Mouse (Mus musculus) 416B (cell line): ENCODE results near the gene Gm4922.

Source experiments
- DNase-seq: peaks from one replicate; pipeline ENCODE4 v3.0.0; 2011; ENCODE audit warnings: low read depth

Gm4922 gene

GRCm38 (mm10) chr10:18786693-18787092, at the start of gene Gm4922:
Gene Gm4922, minus strand, starts transcription at chr10:18786793.
- DNase-seq, result no peak

- peak; percentile 79 for DNase-seq
Observed at GRCm38 (mm10) chr10:18835684-18836479, 49.3 kb upstream of the Gm4922 start.

GRCm38 (mm10) chr10:18834389-18834788, 47.8 kb upstream of the Gm4922 start:
- no peak for DNase-seq

GRCm38 (mm10) chr10:18831823-18832222, 45.2 kb upstream of the Gm4922 start:
- no peak for DNase-seq

GRCm38 (mm10) chr10:18830359-18830758, 43.8 kb upstream of the Gm4922 start:
- DNase-seq, result no peak

GRCm38 (mm10) chr10:18827936-18828335, 41.3 kb upstream of the Gm4922 start:
- no peak for DNase-seq

GRCm38 (mm10) chr10:18826107-18826506, 39.5 kb upstream of the Gm4922 start:
- DNase-seq, result peak; percentile 51

GRCm38 (mm10) chr10:18825143-18825542, 38.5 kb upstream of the Gm4922 start:
- DNase-seq, result no peak

GRCm38 (mm10) chr10:18816560-18816959, 30.0 kb upstream of the Gm4922 start:
- DNase-seq, result no peak

GRCm38 (mm10) chr10:18811751-18812150, 25.2 kb upstream of the Gm4922 start:
- no peak for DNase-seq

- DNase-seq, result no peak
Observed at GRCm38 (mm10) chr10:18790063-18790462, 3.5 kb upstream of the Gm4922 start.

- DNase-seq, result no peak
Observed at GRCm38 (mm10) chr10:18788601-18789000, 2.0 kb upstream of the Gm4922 start.

- DNase-seq, result no peak
Observed at GRCm38 (mm10) chr10:18777546-18777945, 9.0 kb downstream of the Gm4922 start.

GRCm38 (mm10) chr10:18772537-18773179, 13.9 kb downstream of the Gm4922 start:
- DNase-seq, result no peak

- DNase-seq, result peak; percentile 54
Observed at GRCm38 (mm10) chr10:18769909-18770308, 16.7 kb downstream of the Gm4922 start.

GRCm38 (mm10) chr10:18760241-18760640, 26.4 kb downstream of the Gm4922 start:
- DNase-seq, result peak; percentile 52

- no peak for DNase-seq
Observed at GRCm38 (mm10) chr10:18750057-18750456, 36.5 kb downstream of the Gm4922 start.

- DNase-seq, result peak; percentile 55
Observed at GRCm38 (mm10) chr10:18743286-18744142, 43.1 kb downstream of the Gm4922 start, which contains the start of gene Arfgef3. Gene Arfgef3, minus strand, starts transcription at chr10:18743949.

- no peak for DNase-seq
Observed at GRCm38 (mm10) chr10:18742086-18742485, 44.5 kb downstream of the Gm4922 start.

GRCm38 (mm10) chr10:18741024-18741423, 45.6 kb downstream of the Gm4922 start:
- DNase-seq, result no peak
